Mouse (Mus musculus) fibroblast of lung, adult 2 months (primary cell): ENCODE data around the gene 4930507D05Rik.
"Not testable (repeated sequence)": the region's sequence is repeated elsewhere in the genome, so short reads cannot be mapped to it uniquely, and the experiment has no call there.

ENCODE experiments used
- DNase-seq: peaks from one replicate; pipeline ENCODE4 v3.0.0-alpha.2; 2011; ENCODE audit warnings: low read depth

The 4930507D05Rik gene

GRCm38 (mm10) chr10:62449364-62450279 is at the start of gene 4930507D05Rik, which contains the start of gene Supv3l1:
Gene 4930507D05Rik, plus strand, starts transcription at chr10:62449489.
Gene Supv3l1, minus strand, starts transcription at chr10:62449738.
- DNase-seq = peak; percentile 87

- DNase-seq = peak; percentile 59
Measured at GRCm38 (mm10) chr10:62401641-62402111, 47.6 kb upstream of the 4930507D05Rik start.

- DNase-seq = no peak
Measured at GRCm38 (mm10) chr10:62404901-62405300, 44.4 kb upstream of the 4930507D05Rik start.

GRCm38 (mm10) chr10:62410943-62411342 is 38.3 kb upstream of the 4930507D05Rik start:
- peak; percentile 41 for DNase-seq

- DNase-seq = no peak
Measured at GRCm38 (mm10) chr10:62411431-62412410, 37.6 kb upstream of the 4930507D05Rik start.

GRCm38 (mm10) chr10:62412906-62413605 is 36.2 kb upstream of the 4930507D05Rik start:
- no peak for DNase-seq

GRCm38 (mm10) chr10:62413606-62413982 is 35.7 kb upstream of the 4930507D05Rik start:
- DNase-seq = no peak

GRCm38 (mm10) chr10:62418831-62419356 is 30.4 kb upstream of the 4930507D05Rik start:
- no peak for DNase-seq

- DNase-seq = no peak
Measured at GRCm38 (mm10) chr10:62419422-62419821, 29.9 kb upstream of the 4930507D05Rik start.

GRCm38 (mm10) chr10:62420399-62420798 is 28.9 kb upstream of the 4930507D05Rik start:
- no peak for DNase-seq

- no peak for DNase-seq
Measured at GRCm38 (mm10) chr10:62421127-62421526, 28.2 kb upstream of the 4930507D05Rik start.

GRCm38 (mm10) chr10:62422255-62422654 is 27.0 kb upstream of the 4930507D05Rik start, which contains the start of gene Hkdc1:
Gene Hkdc1, minus strand, starts transcription at chr10:62422491.
- no peak for DNase-seq

GRCm38 (mm10) chr10:62425081-62425871 is 24.0 kb upstream of the 4930507D05Rik start:
- DNase-seq = no peak

GRCm38 (mm10) chr10:62430427-62430826 is 18.9 kb upstream of the 4930507D05Rik start:
- DNase-seq = no peak

- no peak for DNase-seq
Measured at GRCm38 (mm10) chr10:62450280-62450640, 971 bp downstream of the 4930507D05Rik start.

GRCm38 (mm10) chr10:62452001-62452400 is 2.7 kb downstream of the 4930507D05Rik start:
- not testable (repeated sequence) for DNase-seq

GRCm38 (mm10) chr10:62461321-62461720 is 12.0 kb downstream of the 4930507D05Rik start:
- DNase-seq = no peak

- DNase-seq = no peak
Measured at GRCm38 (mm10) chr10:62469736-62470135, 20.4 kb downstream of the 4930507D05Rik start.

GRCm38 (mm10) chr10:62471105-62471504 is 21.8 kb downstream of the 4930507D05Rik start:
- DNase-seq = no peak

- no peak for DNase-seq
Measured at GRCm38 (mm10) chr10:62474944-62475343, 25.7 kb downstream of the 4930507D05Rik start.
